11 mouse cellular contexts compared by ENCODE assay signal in genomic region chr1:58725767-58726166, GRCm38 (mm10). TPM values are rescaled to one million over a fixed set of nuclear protein-coding genes. Genes with fewer than 3 reads are reported as not detected.
DNase-seq lines count a peak whose midpoint lies in the region; ATAC-seq and TF ChIP-seq lines count a peak whose summit lies in the region.
"Had no signal": no experiment of that assay in that cellular context is flagged by ENCODE, and none has a peak within 500 bp of the region (broad histone marks: within the 10 kb centered on the region; RNA-seq: fewer than 3 reads in every experiment).

No protein-coding gene starts in this region.

- no peaks in the 10 kb centered on the region for H3K27me3 ChIP-seq in liver, postnatal 0 days (ENCODE audit: insufficient read depth, low read length)
- H3K27me3 ChIP-seq in CH12.LX (replicated peaks), result no peaks in the 10 kb centered on the region
- H3K27me3 ChIP-seq in midbrain, embryonic 13.5 days, result no peaks in the 10 kb centered on the region
- H3K27me3 ChIP-seq in cerebellum, adult 2 months (ENCODE audit: control insufficient read depth, insufficient read depth, low read length), result no peaks in the 10 kb centered on the region
- H3K27me3 ChIP-seq: hindbrain, embryonic 12.5 days had no signal

- in situ Hi-C loops in CH12.LX (cut with MboI; ENCODE audit: low pct_ligation_motif_present, low pct_unique_long_range_greater_than_20kb, low sequenced_read_pairs), result no loop called here

- H3K9ac ChIP-seq in liver, postnatal 0 days (replicated peaks), result no peak overlapping the region
- peak overlapping the region; percentile 96 for H3K9ac ChIP-seq in CH12.LX (ENCODE audit: insufficient read depth, low read depth)
- no peak overlapping the region for H3K9ac ChIP-seq in midbrain, embryonic 13.5 days (replicated peaks)
- H3K9ac ChIP-seq: hindbrain, embryonic 12.5 days had no signal

- 65% methylated on average over 5 of the region's 5 CpGs for WGBS in liver, postnatal 0 days (ENCODE audit: insufficient replicate concordance)
- 84% methylated on average over 5 of the region's 5 CpGs for WGBS in midbrain, embryonic 13.5 days
- 91% methylated on average over 5 of the region's 5 CpGs for WGBS in cerebellum, adult 2 months

- TF ChIP-seq POLR2A in CH12.LX (IDR thresholded peaks at IDR 0.05; ENCODE audit: low read depth, low read length), result peak; percentile 73
- no peak for TF ChIP-seq POLR2A in cerebellum, adult 2 months (IDR thresholded peaks at IDR 0.05; ENCODE audit: borderline replicate concordance, insufficient read depth, low read length)

- no peak overlapping the region for H3K4me2 ChIP-seq in liver, postnatal 0 days (ENCODE audit: low read depth, low read length)
- peak overlapping the region; percentile 80 for H3K4me2 ChIP-seq in CH12.LX (ENCODE audit: insufficient read depth, low read depth, poor library complexity, severe bottlenecking)
- H3K4me2 ChIP-seq in midbrain, embryonic 13.5 days (replicated peaks), result no peak overlapping the region
- H3K4me2 ChIP-seq: hindbrain, embryonic 12.5 days had no signal

- dilution Hi-C loops in CH12.LX (cut with MboI; ENCODE audit: extremely low pct_ligation_motif_present, extremely low pct_unique_long_range_greater_than_20kb, low sequenced_read_pairs), result no loop called here

- no peak overlapping the region for H3K4me3 ChIP-seq in liver, postnatal 0 days (ENCODE audit: low read depth, low read length)
- H3K4me3 ChIP-seq in CH12.LX (replicated peaks in 1 of 3; ENCODE audit: low read depth in 2 of 3, low read length in 2 of 3, poor library complexity in 1 of 3), result peak overlapping the region; percentile 61 to 73 (median 68)
- no peak overlapping the region for H3K4me3 ChIP-seq in midbrain, embryonic 13.5 days (replicated peaks)
- no peak overlapping the region for H3K4me3 ChIP-seq in cerebellum, adult 2 months (replicated peaks; ENCODE audit: insufficient read depth, low read depth, low read length)
- H3K4me3 ChIP-seq: hindbrain, embryonic 12.5 days had no signal

- peaks cover 48% of the 10 kb centered on the region for H3K79me2 ChIP-seq in CH12.LX (replicated peaks; ENCODE audit: control insufficient read depth, extremely low read depth, insufficient read depth, poor library complexity, severe bottlenecking)

- ATAC-seq in liver, postnatal 0 days, result no peak
- ATAC-seq in midbrain, embryonic 13.5 days, result no peak

- TF ChIP-seq EP300 in liver, postnatal 0 days (IDR thresholded peaks at IDR 0.05; ENCODE audit: low read depth), result no peak
- TF ChIP-seq EP300 in CH12.LX (IDR thresholded peaks at IDR 0.05; ENCODE audit: low read length), result no peak; the same call in 1 of the 2 replicates

- H3K27ac ChIP-seq in liver, postnatal 0 days (ENCODE audit: low read depth), result 0 out of 2 replicates have a peak overlapping the region, but pooled peaks have one; percentile 14
- H3K27ac ChIP-seq in CH12.LX (ENCODE audit: insufficient read depth, low read depth), result peak overlapping the region; percentile 97
- H3K27ac ChIP-seq in midbrain, embryonic 13.5 days, result no peak overlapping the region
- no peak overlapping the region for H3K27ac ChIP-seq in cerebellum, adult 2 months (ENCODE audit: insufficient read depth, low read length)
- H3K27ac ChIP-seq: hindbrain, embryonic 12.5 days had no signal

- H3K36me3 ChIP-seq in liver, postnatal 0 days (replicated peaks; ENCODE audit: insufficient read depth, low read length), result peaks cover 35% of the 10 kb centered on the region
- peaks cover 7 to 18% of the 10 kb centered on the region in 2 experiments for H3K36me3 ChIP-seq in CH12.LX (replicated peaks in 1 of 2; ENCODE audit: control insufficient read depth in 1 of 2, insufficient read depth in 1 of 2, low read length in 1 of 2)
- H3K36me3 ChIP-seq in midbrain, embryonic 13.5 days, result peaks cover 20% of the 10 kb centered on the region; the same call in 1 of the 2 replicates

- no peak for DNase-seq in liver, postnatal 0 days
- no peak for DNase-seq in liver
- peak; percentile 83 for DNase-seq in CH12.LX (ENCODE audit: extremely low read depth)
- DNase-seq in adrenal gland, postnatal 25 days, result peak; percentile 72
- peak; percentile 86 to 88 for DNase-seq in kidney, postnatal 36 days
- DNase-seq in cerebellum, adult 2 months, result no peak

- TF ChIP-seq CTCF in liver, postnatal 0 days (IDR thresholded peaks at IDR 0.05; ENCODE audit: low read depth), result no peak
- no peak for TF ChIP-seq CTCF in CH12.LX (conservative IDR thresholded peaks at IDR 0.05 in 1 of 2, IDR thresholded peaks at IDR 0.05 in 1 of 2; ENCODE audit: low read depth in 2 of 2, low read length in 2 of 2)
- TF ChIP-seq CTCF in cerebellum, adult 2 months (IDR thresholded peaks at IDR 0.05; ENCODE audit: borderline replicate concordance, insufficient read depth, low read depth, low read length), result no peak

- H3K4me1 ChIP-seq in liver, postnatal 0 days (ENCODE audit: insufficient read depth), result peaks cover 13% of the 10 kb centered on the region
- H3K4me1 ChIP-seq in CH12.LX (ENCODE audit: control insufficient read depth in 1 of 2, insufficient read depth in 2 of 2), result peaks cover 15 to 50% of the 10 kb centered on the region in 2 experiments; a peak in 3 of 4 replicates
- H3K4me1 ChIP-seq in midbrain, embryonic 13.5 days (replicated peaks), result 0 out of 2 replicates have a peak, but pooled peaks cover 3% of the 10 kb centered on the region
- peaks cover 9% of the 10 kb centered on the region for H3K4me1 ChIP-seq in cerebellum, adult 2 months (ENCODE audit: control insufficient read depth, insufficient read depth, low read length)
- H3K4me1 ChIP-seq: hindbrain, embryonic 12.5 days had no signal

- no peak for TF ChIP-seq RAD21 in CH12.LX (IDR thresholded peaks at IDR 0.05; ENCODE audit: low read depth, low read length)

- no peaks in the 10 kb centered on the region for H3K9me3 ChIP-seq in liver, postnatal 0 days (ENCODE audit: low read length)
- H3K9me3 ChIP-seq in CH12.LX (replicated peaks; ENCODE audit: low read length), result no peaks in the 10 kb centered on the region
- no peaks in the 10 kb centered on the region for H3K9me3 ChIP-seq in midbrain, embryonic 13.5 days
- H3K9me3 ChIP-seq: hindbrain, embryonic 12.5 days had no signal

TF ChIP-seq in CH12.LX, 34 proteins besides CTCF, POLR2A, EP300 and RAD21:
- no peak for TF ChIP-seq ELF1 (IDR thresholded peaks at IDR 0.05; ENCODE audit: low read depth, low read length)
- TF ChIP-seq TBP (conservative IDR thresholded peaks at IDR 0.05; ENCODE audit: low read depth, low read length), result peak; percentile 87
- TF ChIP-seq IRF4 (IDR thresholded peaks at IDR 0.05; ENCODE audit: low read depth, low read length), result peak; percentile 62; the same call in 1 of the 2 replicates
- no peak for TF ChIP-seq NELFE (IDR thresholded peaks at IDR 0.05; ENCODE audit: low read depth, low read length)
- peak; percentile 70; the same call in 1 of the 2 replicates for TF ChIP-seq MXI1 (IDR thresholded peaks at IDR 0.05; ENCODE audit: low read depth, low read length)
- no peak for TF ChIP-seq JUND (conservative IDR thresholded peaks at IDR 0.05; ENCODE audit: low read depth, low read length)
- TF ChIP-seq HCFC1 (IDR thresholded peaks at IDR 0.05; ENCODE audit: low read depth, low read length), result peak; percentile 14; the same call in 1 of the 2 replicates
- TF ChIP-seq JUN (IDR thresholded peaks at IDR 0.05; ENCODE audit: insufficient read depth, low read depth, low read length), result no peak
- TF ChIP-seq MYC (IDR thresholded peaks at IDR 0.05; ENCODE audit: low read depth, low read length), result 0 out of 2 replicates have a peak, but pooled peaks have one; percentile 56
- peak; percentile 70 for TF ChIP-seq ZNF384 (IDR thresholded peaks at IDR 0.05; ENCODE audit: low read depth, low read length)
- TF ChIP-seq CHD2 (IDR thresholded peaks at IDR 0.05; ENCODE audit: low read length), result peak; percentile 84
- TF ChIP-seq USF1 (IDR thresholded peaks at IDR 0.05; ENCODE audit: low read depth, low read length), result no peak
- peak; percentile 45; the same call in 1 of the 2 replicates for TF ChIP-seq MAFK (IDR thresholded peaks at IDR 0.05; ENCODE audit: insufficient replicate concordance, low read length)
- TF ChIP-seq ETS1 (conservative IDR thresholded peaks at IDR 0.05; ENCODE audit: low read depth, low read length), result peak; percentile 86
- TF ChIP-seq MEF2A (IDR thresholded peaks at IDR 0.05; ENCODE audit: borderline replicate concordance, low read depth, low read length), result peak; percentile 68; the same call in 1 of the 2 replicates
- TF ChIP-seq TCF12 (IDR thresholded peaks at IDR 0.05; ENCODE audit: low read depth, low read length), result peak; percentile 58; the same call in 1 of the 2 replicates
- peak; percentile 93 for TF ChIP-seq BHLHE40 (IDR thresholded peaks at IDR 0.05; ENCODE audit: low read depth, low read length)
- peak; percentile 87 for TF ChIP-seq SIN3A (IDR thresholded peaks at IDR 0.05; ENCODE audit: low read length)

RNA-seq across cellular contexts. Expression of gene Cflar, which starts 14.5 kb away (rescaled TPM):
- polyA plus RNA-seq in liver, postnatal 0 days (2015; fragmentation: Nextera tagmentation; extraction: Ambion mirVana), result 29.6 and 30.2 TPM in 2 replicates
- total RNA-seq in CH12.LX (2012; rRNA removed) (46.8 and 49.2 TPM in 2 replicates), CH12.LX (2014; rRNA removed) (81.1 and 82.0 TPM in 2 replicates)
- 28.3 and 35.7 TPM in 2 replicates for polyA plus RNA-seq in CH12.LX (2012; ENCODE audit: insufficient read length, low read depth)
- total RNA-seq in adrenal gland, postnatal 25 days (2021), result 104 and 122 TPM in 2 replicates
- polyA plus RNA-seq in midbrain, embryonic 13.5 days (2015; fragmentation: Nextera tagmentation; extraction: Ambion mirVana), result 15.9 and 16.4 TPM in 2 replicates
- 15.4 and 16.1 TPM in 2 replicates for polyA plus RNA-seq in cerebellum, adult 2 months (2012; rRNA removed)

RNA-seq across cellular contexts. Expression of gene Als2cr12, which starts 30.0 kb away (rescaled TPM):
- polyA plus RNA-seq in liver, postnatal 0 days (2015; fragmentation: Nextera tagmentation; extraction: Ambion mirVana), result not detected in 2 replicates
- total RNA-seq in CH12.LX (2012; rRNA removed), result not detected in 2 replicates
- not detected in 2 replicates for total RNA-seq in CH12.LX (2014; rRNA removed)
- polyA plus RNA-seq in CH12.LX (2012; ENCODE audit: insufficient read length, low read depth), result 0.22 and 0.33 TPM in 2 replicates
- total RNA-seq in adrenal gland, postnatal 25 days (2021), result 0.91 and 1.00 TPM in 2 replicates
- not detected in 2 replicates for polyA plus RNA-seq in midbrain, embryonic 13.5 days (2015; fragmentation: Nextera tagmentation; extraction: Ambion mirVana)
- 0.08 TPM in 1 of 2 replicates, not detected in the other for polyA plus RNA-seq in cerebellum, adult 2 months (2012; rRNA removed)
- total RNA-seq: layer of hippocampus, adult 8-10 months had no signal
- polyA plus RNA-seq: cortical plate, adult 2 months; hindbrain, embryonic 12.5 days; limb, embryonic 11.5 days had no signal

Comparison
In these comparisons a context has a peak if more than half of its experiments do, and no peak if none do; other contexts are left out.
1. DNase-seq: peak in CH12.LX (single experiment), adrenal gland, postnatal 25 days (single experiment) and kidney, postnatal 36 days (2 of 2); none in liver, postnatal 0 days (single experiment), liver (single experiment) and cerebellum, adult 2 months (0 of 2).
2. H3K27ac ChIP-seq: peak in liver, postnatal 0 days (single experiment) and CH12.LX (single experiment); none in midbrain, embryonic 13.5 days (single experiment) and cerebellum, adult 2 months (single experiment).
3. H3K4me3 ChIP-seq: peak in CH12.LX (3 of 3); none in liver, postnatal 0 days (single experiment), midbrain, embryonic 13.5 days (single experiment) and cerebellum, adult 2 months (single experiment).